Comparison of ENCODE assay signal across 13 mouse cellular contexts in the genomic region with DNA sequence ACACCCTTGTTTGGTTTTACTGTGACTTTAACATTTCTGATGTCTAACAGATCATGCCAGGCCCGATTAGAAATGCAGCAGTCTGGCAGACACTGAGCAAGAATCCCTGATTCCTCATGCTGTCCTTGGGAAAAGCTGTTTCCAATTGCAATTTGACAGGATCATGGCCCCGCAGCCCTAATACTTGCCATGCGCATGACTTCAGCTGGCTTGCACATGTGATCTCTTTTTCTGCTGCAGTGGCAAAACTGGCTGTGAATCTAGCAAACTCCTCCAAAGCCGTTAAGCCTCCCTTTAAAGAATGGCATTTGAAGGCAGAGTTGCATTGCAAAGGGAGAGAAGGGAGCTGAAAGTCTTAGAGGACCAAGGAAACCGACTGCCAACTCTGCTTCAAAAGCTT. TPM values are rescaled to one million over a fixed set of nuclear protein-coding genes. Genes with fewer than 3 reads are reported as not detected.
DNase-seq lines count a peak whose midpoint lies in the region; ATAC-seq lines count a peak whose summit lies in the region.
"Had no signal": no experiment of that assay in that cellular context is flagged by ENCODE, and none has a peak within 500 bp of the region (broad histone marks: within the 10 kb centered on the region; RNA-seq: fewer than 3 reads in every experiment).

No protein-coding gene starts in this region.

- ATAC-seq in limb, embryonic 12.5 days (ENCODE audit: insufficient number of reproducible peaks, insufficient read depth, low FRiP score, low TSS enrichment, low read depth): no peak
- ATAC-seq: forebrain, embryonic 16.5 days had no signal

- peak overlapping the region; percentile 2; the same call in 1 of the 2 replicates for H3K27ac ChIP-seq in limb, embryonic 12.5 days
- H3K27ac ChIP-seq: hindbrain, embryonic 15.5 days; liver, embryonic 14.5 days had no signal

- H3K9ac ChIP-seq in limb, embryonic 12.5 days (replicated peaks): no peak overlapping the region
- H3K9ac ChIP-seq: hindbrain, embryonic 15.5 days; liver, embryonic 14.5 days had no signal

- no peaks in the 10 kb centered on the region for H3K27me3 ChIP-seq in limb, embryonic 12.5 days
- H3K27me3 ChIP-seq: hindbrain, embryonic 15.5 days had no signal

- no peak overlapping the region for H3K4me3 ChIP-seq in limb, embryonic 12.5 days (replicated peaks)
- H3K4me3 ChIP-seq: hindbrain, embryonic 15.5 days; myocyte had no signal

- no peaks in the 10 kb centered on the region for H3K36me3 ChIP-seq in limb, embryonic 12.5 days
- H3K36me3 ChIP-seq: hindbrain, embryonic 15.5 days had no signal

- 20% methylated on average over 5 of the region's 5 CpGs for WGBS in limb, embryonic 12.5 days

- H3K9me3 ChIP-seq in limb, embryonic 12.5 days: no peaks in the 10 kb centered on the region
- H3K9me3 ChIP-seq: hindbrain, embryonic 15.5 days had no signal

- H3K4me1 ChIP-seq in limb, embryonic 12.5 days (replicated peaks): peaks cover 24% of the 10 kb centered on the region
- H3K4me1 ChIP-seq: hindbrain, embryonic 15.5 days had no signal

- no peak overlapping the region for H3K4me2 ChIP-seq in limb, embryonic 12.5 days
- H3K4me2 ChIP-seq: hindbrain, embryonic 15.5 days had no signal

- DNase-seq in kidney, adult 9 months: peak; percentile 13
- no peak for DNase-seq in kidney, adult 11 months
- peak; percentile 27 for DNase-seq in urinary bladder, postnatal 14 days (ENCODE audit: low spot score)
- DNase-seq in urinary bladder, postnatal 36 days (ENCODE audit: low spot score in 2 of 2): no peak
- no peak for DNase-seq in layer of hippocampus, adult 11-12 months (ENCODE audit: low spot score)
- no peak for DNase-seq in B cell, adult 2 months
- DNase-seq: cerebellum, postnatal 36 days; retina, postnatal 1 day had no signal

RNA-seq across cellular contexts. Expression of a gene that starts 40.7 kb away (rescaled TPM):
- 11.6 and 12.9 TPM in 2 replicates for polyA plus RNA-seq in limb, embryonic 12.5 days (2016; fragmentation: Nextera tagmentation; extraction: Ambion mirVana)

RNA-seq across cellular contexts. Expression of a gene that starts 55.5 kb away (rescaled TPM):
- polyA plus RNA-seq in limb, embryonic 12.5 days (2016; fragmentation: Nextera tagmentation; extraction: Ambion mirVana): 2.4 and 2.7 TPM in 2 replicates

Comparison
In these comparisons a context has a peak if more than half of its experiments do, and no peak if none do; other contexts are left out.
1. DNase-seq: peak in kidney, adult 9 months (single experiment) and urinary bladder, postnatal 14 days (single experiment); none in kidney, adult 11 months (single experiment), urinary bladder, postnatal 36 days (0 of 2), layer of hippocampus, adult 11-12 months (single experiment) and B cell, adult 2 months (0 of 2).